Mouse (Mus musculus): ENCODE results near the gene Tbrg1.

The Tbrg1 gene

GRCm38 (mm10) chr9:37628581-37628980 is 28.5 kb downstream of the Tbrg1 start:
- no peak for DNase-seq

- no peak for DNase-seq
These were observed 29.8 kb downstream of the Tbrg1 start for GRCm38 (mm10) chr9:37627263-37627662.

DNA sequence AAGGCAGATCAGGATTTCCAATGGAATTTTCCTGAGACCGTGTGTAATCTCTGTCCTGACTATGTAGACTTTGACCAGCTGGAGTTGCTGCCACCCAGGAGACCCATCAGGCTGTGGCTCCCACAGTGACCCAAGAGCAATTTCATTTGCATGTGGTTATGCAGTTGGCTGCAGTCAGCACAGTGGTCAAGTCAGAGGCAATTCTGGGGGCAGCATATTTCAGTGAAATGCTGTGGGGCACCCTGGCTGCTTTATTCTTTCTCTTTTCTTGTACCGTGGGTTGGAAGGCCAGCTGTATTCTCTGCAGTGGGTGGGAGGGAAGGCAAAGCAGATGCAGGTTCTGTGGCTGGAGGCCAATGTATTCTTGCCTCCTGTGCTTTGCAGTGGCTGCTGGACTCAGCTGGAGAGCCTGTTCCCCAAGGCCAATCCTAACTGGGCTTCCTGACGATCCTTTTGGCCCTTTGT is 31.0 kb downstream of the Tbrg1 start:
- peak; percentile 12 for DNase-seq

GRCm38 (mm10) chr9:37625641-37626040 is 31.5 kb downstream of the Tbrg1 start:
- DNase-seq: peak; percentile 60

- no peak for DNase-seq
These were observed 32.0 kb downstream of the Tbrg1 start for GRCm38 (mm10) chr9:37625129-37625528.

DNA sequence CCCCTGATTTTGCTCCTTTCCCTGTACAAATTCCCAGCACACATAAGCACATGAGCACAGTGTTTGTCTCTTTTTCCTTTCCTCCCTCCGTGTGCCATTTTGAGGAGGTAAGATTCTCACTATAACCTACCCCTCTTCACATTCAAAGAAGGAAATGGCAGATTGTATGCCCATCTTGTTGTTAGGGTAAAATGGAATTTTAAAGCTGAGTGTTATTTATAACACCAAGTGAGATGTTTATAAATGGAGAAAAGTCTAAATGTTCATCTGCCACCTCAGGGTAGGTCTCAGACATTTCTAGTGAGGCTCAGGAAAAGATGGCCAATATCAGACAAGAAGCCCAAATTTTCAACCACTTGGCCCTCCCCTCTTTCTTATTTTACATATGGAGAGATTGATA is 32.6 kb downstream of the Tbrg1 start:
- no peak for DNase-seq

DNA sequence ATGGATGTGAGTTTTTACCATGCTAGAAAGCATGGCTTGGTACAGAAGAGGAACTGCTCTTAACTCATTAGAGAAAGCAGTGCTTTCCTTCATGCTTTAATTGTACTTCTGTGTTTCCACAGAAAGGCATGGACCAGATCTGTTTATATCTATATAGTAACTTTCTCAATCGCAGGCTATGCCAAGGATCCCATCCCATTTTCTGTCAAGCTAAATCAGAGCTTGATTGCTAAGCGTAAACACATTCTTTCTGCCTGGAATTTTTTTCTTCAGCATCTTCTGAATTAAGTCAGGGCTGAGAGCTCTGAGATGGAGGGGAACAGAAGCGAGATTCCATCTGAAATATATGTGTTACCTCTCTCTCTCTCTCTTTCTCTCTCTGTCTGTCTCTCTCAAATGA is 33.1 kb downstream of the Tbrg1 start:
- DNase-seq: no peak

DNA sequence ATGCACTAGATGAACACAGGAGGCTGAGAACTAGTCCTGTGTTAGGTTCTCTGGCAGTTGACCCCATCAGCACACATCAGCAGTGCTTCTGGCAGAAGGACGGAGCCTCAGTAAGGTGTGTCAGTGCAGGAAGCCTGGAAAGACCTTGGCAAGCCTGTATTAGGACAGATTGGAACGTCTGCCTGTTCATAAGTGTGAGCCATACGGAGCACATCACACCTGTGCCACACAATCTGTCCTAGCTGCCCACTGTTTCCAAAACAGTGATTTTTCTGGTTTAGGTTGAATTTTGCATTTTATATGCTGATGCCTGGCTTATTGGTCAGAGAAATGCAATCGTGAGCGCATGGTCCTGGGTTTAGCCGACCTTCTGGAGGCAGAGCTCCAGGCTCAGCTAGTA is 35.8 kb downstream of the Tbrg1 start:
- DNase-seq: peak; percentile 80

DNA sequence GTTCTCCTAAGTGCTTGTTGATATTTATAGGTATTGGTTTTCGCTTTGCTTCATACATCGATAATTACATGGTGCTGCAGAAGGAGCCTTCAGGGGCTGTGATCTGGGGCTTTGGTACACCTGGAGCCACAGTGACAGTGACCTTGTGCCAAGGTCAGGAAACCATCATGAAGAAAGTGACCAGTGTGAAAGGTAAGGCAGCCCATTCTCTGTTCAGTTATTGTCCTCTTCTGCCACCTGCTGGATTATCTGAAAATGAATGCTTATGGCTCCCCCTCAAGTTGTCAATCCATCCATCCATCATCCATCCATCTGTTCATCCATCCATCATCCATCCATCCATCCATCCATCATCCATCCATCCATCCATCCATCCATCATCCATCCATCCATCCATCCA is 40.3 kb downstream of the Tbrg1 start:
- DNase-seq: peak; percentile 37

GRCm38 (mm10) chr9:37615220-37615619 is 41.9 kb downstream of the Tbrg1 start:
- peak; percentile 10 for DNase-seq

DNA sequence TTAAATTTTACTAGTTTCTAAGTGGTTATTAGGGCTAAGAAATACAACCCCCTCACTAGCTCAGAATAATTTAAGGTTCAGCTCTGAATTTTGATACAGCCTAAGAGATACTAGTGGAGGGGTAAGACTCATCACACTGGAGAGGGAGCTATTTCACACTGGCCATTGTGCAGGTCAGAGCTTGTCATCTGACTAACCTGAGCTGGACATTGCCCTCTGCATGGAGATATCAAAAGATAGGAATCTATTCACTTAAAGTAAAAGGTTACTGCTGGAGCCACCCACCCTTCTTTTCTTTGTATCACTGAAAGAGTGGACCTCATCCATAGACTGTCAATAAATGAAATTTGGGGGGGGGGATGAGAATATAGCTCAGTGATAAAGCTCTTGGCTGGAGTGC is 42.8 kb downstream of the Tbrg1 start:
- DNase-seq: no peak

DNA sequence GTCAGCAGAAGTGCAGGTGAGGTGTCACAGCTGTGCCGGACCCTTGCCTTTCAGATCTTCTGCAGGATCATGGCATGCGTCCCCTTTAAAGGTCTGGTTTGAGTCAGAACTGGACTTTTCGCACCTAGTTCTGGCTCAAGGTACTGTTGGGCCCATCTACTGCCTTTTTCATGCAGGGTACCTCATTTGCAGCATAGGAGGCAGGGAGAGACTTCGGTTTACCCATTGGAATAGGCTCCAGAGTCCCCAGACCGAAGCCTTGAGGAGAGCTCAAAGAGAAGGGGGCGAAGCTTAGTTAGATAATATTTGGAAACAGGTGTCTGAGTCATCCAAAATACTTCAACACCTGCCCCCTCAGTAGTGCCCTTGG is 43.2 kb downstream of the Tbrg1 start:
- DNase-seq: no peak

DNA sequence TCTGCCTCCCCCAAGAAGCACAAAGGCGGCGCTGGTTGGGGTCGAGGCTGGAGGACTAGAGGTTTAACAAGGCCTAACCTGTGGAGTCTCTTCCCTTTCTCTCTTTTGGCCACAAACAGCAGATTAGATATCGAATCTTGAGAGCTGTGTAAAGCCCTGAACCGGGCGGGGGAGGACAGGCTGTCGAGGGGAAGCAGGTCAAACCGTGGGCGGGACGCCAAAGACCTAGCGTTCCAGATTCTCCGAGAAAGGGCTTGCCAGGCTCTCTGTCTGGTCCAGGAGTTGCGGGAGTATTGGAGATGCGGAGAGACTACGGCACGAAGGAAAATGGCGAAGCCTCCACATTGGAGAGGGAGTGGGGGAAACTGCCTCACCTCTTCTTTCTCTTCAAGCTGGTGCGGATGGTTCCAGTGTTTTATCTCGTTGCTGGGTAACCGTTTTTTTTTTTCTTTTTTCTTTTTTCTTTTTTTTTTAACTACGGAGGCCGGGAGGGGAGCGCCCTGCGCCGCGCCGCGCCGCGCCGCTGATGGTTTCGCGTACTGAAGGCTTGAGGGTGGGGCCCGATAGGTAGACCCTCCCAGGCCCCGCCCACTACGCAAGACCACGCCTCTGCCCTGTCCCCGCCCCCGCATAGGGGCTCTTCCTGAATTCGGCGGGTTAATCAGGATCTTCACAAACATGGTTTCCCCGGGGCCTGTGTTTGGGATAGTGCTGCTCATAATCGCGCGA is 43.8 kb downstream of the Tbrg1 start, which contains the start of gene Spa17:
TSS of gene Spa17 (minus strand) at position 541 of the 729 bp plus-strand sequence.
- peak; percentile 90 for DNase-seq

DNA sequence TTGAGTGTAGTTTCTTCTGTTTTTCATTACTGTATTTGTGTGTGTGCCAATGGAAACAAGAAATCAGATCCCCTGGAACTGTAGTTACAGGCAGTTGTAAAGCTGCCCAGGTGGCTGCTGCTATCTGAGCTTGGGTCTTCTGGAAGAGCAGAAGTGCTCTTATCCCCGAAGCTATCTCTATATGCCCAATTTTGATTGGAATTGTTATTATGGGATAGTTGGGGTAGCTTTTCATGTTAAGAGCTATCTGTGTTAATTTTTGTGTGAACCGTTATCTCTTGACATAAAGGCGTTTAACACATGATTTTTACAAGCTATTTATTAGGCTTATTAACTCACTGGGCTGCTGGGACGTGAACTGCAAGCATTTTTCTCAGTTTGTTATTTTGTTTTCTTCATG is 47.6 kb downstream of the Tbrg1 start:
- no peak for DNase-seq

GRCm38 (mm10) chr9:37605089-37605488 is 52.0 kb downstream of the Tbrg1 start:
- DNase-seq: no peak

DNA sequence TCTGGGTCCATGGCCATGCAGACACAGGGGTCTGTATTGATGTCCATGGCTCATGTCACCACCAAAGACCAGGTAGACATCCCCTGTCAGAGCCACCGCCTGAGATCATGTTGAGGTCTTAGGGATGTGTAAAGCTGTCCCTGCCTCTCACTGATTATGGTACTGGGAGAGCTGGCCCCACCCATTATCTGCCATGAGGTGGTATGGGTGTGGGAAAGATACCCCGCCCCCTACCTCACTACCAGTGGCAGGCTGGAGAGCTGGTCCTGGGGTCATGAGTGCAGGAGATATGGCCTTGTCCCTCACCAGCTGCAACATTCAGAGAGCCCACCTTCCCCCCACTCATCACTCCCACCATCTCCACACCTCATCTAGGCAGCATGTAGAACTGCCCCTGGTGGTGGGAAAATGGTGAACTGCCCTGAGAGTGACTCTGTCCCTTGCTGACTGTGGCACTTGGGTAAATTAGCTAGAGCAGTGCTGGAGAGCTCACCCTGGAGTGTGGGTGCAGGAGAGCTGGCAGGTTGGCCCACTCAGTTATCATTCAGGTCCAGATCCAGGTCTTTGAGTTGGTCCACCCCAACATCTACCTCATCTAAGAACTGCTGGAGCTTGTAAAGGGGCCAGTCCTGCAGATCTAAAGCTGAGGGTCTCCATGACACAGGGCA is 56.4 kb downstream of the Tbrg1 start:
- DNase-seq: no peak

Data from cerebellum, adult 11-12 months (tissue).